Mouse (Mus musculus) right cerebral cortex, postnatal 10 days (tissue): ENCODE results near the gene Stard8.
"Not testable (repeated sequence)": the region's sequence is repeated elsewhere in the genome, so short reads cannot be mapped to it uniquely, and the experiment has no call there.

ENCODE experiments used
- DNase-seq, 2 experiments: peaks; one replicate each; pipeline ENCODE4 v3.0.0; 2021; ENCODE audit warnings: low spot score in 2 of 2

Stard8 gene

GRCm38 (mm10) chrX:99003046-99003445, at the start of gene Stard8:
Gene Stard8 (plus strand): TSS chrX:99003248.
- DNase-seq: no peak

GRCm38 (mm10) chrX:98953941-98954340, 49.1 kb upstream of the Stard8 start:
- DNase-seq: no peak

- DNase-seq: no peak
Measured at GRCm38 (mm10) chrX:98958287-98958686, 44.8 kb upstream of the Stard8 start.

- no peak for DNase-seq
Measured at GRCm38 (mm10) chrX:98959050-98959449, 44.0 kb upstream of the Stard8 start.

GRCm38 (mm10) chrX:98963742-98964141, 39.3 kb upstream of the Stard8 start:
- no peak for DNase-seq

GRCm38 (mm10) chrX:98964513-98964912, 38.5 kb upstream of the Stard8 start:
- no peak for DNase-seq

GRCm38 (mm10) chrX:98986611-98987010, 16.4 kb upstream of the Stard8 start:
- not testable (repeated sequence) for DNase-seq

- peak; percentile 35 to 51 for DNase-seq
Measured at GRCm38 (mm10) chrX:98989574-98989973, 13.5 kb upstream of the Stard8 start.

- peak in 1 of 2 experiments; percentile 29 for DNase-seq
Measured at GRCm38 (mm10) chrX:99002065-99002464, 983 bp upstream of the Stard8 start.

GRCm38 (mm10) chrX:99010581-99010980, 7.5 kb downstream of the Stard8 start:
- no peak for DNase-seq

- no peak for DNase-seq
Measured at GRCm38 (mm10) chrX:99011281-99011680, 8.2 kb downstream of the Stard8 start.

GRCm38 (mm10) chrX:99012486-99012885, 9.4 kb downstream of the Stard8 start:
- no peak for DNase-seq

- DNase-seq: no peak
Measured at GRCm38 (mm10) chrX:99015705-99016104, 12.7 kb downstream of the Stard8 start.

GRCm38 (mm10) chrX:99016987-99017386, 13.9 kb downstream of the Stard8 start:
- DNase-seq: no peak

- DNase-seq: peak in 1 of 2 experiments; percentile 40
Measured at GRCm38 (mm10) chrX:99017874-99018273, 14.8 kb downstream of the Stard8 start.

- no peak for DNase-seq
Measured at GRCm38 (mm10) chrX:99019303-99019702, 16.3 kb downstream of the Stard8 start.

GRCm38 (mm10) chrX:99020215-99020614, 17.2 kb downstream of the Stard8 start:
- no peak for DNase-seq

- DNase-seq: no peak
Measured at GRCm38 (mm10) chrX:99021593-99021992, 18.5 kb downstream of the Stard8 start.

GRCm38 (mm10) chrX:99023951-99024350, 20.9 kb downstream of the Stard8 start:
- no peak for DNase-seq

- DNase-seq: no peak
Measured at GRCm38 (mm10) chrX:99035407-99035806, 32.4 kb downstream of the Stard8 start.

GRCm38 (mm10) chrX:99042451-99042951, 39.5 kb downstream of the Stard8 start:
- peak; percentile 75 to 79 for DNase-seq

- no peak for DNase-seq
Measured at GRCm38 (mm10) chrX:99043275-99043674, 40.2 kb downstream of the Stard8 start.

GRCm38 (mm10) chrX:99043739-99044138, 40.7 kb downstream of the Stard8 start:
- no peak for DNase-seq

- no peak for DNase-seq
Measured at GRCm38 (mm10) chrX:99045315-99045714, 42.3 kb downstream of the Stard8 start.
